Mouse (Mus musculus) cerebellum, postnatal 36 days (tissue): ENCODE data around the gene Psmb5.

ENCODE experiments used
- DNase-seq, 2 experiments: peaks; one replicate each; pipeline ENCODE4 v3.0.0; 2021 to 2022; ENCODE audit warnings: mixed read lengths in 2 of 2

Gene Psmb5

DNA sequence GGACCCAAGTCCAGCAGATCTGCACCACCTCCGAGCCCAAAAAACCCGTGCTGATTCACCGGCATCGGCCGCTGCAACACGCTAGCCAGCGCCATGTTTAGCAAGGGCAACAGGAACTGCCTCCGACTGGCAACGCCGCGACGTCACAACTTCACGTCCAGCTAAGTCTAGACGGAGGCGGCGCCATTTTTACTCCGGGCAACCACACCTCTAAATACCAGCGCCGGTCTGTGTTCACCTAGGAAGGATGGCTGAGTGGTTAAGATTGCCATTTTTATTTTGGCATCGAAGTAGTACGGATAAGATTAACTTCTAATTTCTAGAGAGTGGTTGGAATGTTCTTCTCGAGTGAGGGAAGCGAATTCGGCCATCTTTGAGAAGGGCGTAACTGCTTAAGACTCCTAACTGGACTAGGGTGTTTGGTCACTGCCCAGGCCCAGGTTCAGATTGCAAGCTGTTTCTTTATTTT is at the start of gene Psmb5:
Gene Psmb5 (minus strand): TSS at position 126 of the 469 bp plus-strand sequence.
- DNase-seq: peak; percentile 85 to 91

DNA sequence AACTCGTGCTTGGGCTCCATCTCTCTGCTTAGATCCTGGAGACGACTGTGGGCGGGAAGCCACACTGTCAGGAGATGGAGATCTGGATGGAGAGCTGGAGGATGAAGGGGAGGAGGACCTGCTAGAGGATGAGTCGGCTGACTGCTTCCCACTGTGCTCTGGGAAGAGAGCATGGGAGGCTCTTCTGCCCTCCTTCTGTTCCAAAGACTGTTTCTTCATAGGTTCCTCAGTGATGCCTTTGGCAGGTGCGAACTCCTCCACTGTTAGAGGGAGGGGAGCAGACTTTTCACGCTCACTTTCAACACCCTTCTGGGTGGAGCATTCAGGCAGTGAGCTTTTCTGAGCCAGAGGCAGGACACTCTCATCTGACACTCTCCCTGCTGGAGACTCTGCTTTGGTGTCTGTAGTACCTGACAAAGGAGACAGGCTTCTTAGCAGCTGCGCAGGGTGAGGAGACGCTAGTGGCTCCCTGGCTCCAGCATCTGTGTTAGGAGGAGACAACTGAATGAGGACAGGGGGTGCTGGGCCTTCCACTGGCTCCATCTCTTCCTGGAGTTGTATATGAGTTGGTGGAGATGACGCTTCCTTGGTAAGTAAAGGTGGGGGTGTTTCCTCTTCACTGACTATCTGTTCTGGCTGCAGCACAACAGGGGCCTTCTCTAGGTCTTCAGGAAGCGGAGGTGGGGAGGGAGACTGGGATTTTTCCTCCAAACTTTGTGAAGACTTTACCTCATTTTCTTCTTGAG is 46.8 kb upstream of the Psmb5 start:
- DNase-seq: no peak

- DNase-seq: no peak
These were observed 42.2 kb upstream of the Psmb5 start for GRCm38 (mm10) chr14:54660009-54660408.

DNA sequence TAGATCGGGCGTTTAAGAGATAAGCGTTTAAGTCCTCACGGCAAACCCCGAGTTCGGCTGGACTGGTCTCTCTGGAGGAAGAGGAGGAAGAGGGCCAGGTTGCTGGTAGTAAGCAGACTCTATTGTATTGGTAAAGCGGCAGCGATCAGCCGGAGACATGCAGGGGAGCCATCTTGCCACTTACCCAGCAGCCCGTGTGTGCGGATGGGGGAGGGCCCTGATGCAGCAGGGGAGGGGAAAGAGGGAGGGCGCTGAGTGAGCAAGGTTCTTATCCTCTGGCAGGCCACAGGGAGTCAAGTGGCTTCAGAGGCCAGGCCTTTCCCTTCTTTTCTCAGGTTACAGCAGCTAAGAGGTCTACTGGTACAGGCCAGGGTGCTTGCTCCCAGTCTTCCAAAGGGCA is 35.7 kb upstream of the Psmb5 start:
- peak; percentile 80 to 81 for DNase-seq

GRCm38 (mm10) chr14:54652787-54653186 is 35.0 kb upstream of the Psmb5 start:
- DNase-seq: no peak

- DNase-seq: no peak
These were observed 33.7 kb upstream of the Psmb5 start for GRCm38 (mm10) chr14:54651556-54651955.

GRCm38 (mm10) chr14:54650621-54651454 is 33.0 kb upstream of the Psmb5 start:
- DNase-seq: peak; percentile 83 to 86

DNA sequence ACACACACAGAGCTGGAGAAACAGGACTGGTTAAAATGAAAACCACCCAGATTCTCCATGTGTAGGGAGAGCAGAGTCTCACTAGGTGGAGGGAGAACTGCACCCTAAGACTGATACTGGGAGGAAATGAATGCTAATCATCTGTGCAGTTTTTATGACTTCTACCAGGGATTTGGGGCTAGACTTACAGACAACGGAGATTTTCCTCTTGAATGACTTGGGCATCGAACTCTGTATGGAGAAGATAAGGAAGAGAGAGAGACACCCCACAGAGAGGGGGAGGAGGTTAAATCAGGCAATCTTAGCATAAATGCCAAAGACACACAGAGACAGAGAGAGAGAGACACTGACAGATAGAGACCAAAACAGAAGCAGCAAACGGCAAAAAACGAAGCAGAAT is 30.1 kb upstream of the Psmb5 start:
- no peak for DNase-seq

GRCm38 (mm10) chr14:54646898-54647636 is 29.2 kb upstream of the Psmb5 start:
- no peak for DNase-seq

GRCm38 (mm10) chr14:54646455-54646854 is 28.6 kb upstream of the Psmb5 start:
- no peak for DNase-seq

DNA sequence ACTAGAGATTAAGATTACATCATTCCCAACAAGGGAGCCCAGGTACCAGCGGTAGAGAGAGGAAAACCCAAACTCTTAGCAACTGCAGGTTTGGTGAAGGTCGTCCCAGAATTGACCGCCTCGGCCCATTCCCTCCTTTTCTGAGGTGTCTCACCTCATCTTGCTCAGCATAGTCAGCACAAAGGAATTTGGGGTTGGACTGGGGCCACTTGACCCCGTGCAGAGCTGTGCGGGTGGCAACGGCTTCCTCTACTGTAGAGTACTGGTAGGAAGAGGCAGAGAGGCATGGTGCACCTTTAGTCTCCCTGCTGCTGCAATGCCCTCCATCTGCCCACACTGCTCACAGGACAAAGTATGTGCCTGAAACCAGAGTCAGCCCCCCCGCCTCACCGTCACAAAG is 26.5 kb upstream of the Psmb5 start:
- DNase-seq: no peak

DNA sequence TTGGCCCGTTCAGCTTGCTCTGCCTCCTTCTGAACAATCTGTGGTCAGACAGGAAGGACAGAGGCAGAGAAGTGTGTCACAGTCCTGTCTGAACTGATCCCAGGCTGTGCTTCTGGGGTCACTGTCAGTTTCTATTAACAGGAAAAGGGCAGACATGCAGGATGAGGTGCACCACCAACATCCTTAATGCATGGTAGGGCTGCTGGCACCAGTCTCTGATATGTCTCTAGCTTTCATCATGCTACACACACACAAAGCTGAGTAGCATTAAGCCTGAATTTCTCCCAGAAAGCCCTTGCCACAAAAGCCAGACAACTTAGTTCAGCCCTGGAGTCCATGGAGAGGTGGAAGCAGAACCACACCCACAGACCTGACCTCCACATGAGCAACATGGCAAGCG is 25.2 kb upstream of the Psmb5 start:
- no peak for DNase-seq

DNA sequence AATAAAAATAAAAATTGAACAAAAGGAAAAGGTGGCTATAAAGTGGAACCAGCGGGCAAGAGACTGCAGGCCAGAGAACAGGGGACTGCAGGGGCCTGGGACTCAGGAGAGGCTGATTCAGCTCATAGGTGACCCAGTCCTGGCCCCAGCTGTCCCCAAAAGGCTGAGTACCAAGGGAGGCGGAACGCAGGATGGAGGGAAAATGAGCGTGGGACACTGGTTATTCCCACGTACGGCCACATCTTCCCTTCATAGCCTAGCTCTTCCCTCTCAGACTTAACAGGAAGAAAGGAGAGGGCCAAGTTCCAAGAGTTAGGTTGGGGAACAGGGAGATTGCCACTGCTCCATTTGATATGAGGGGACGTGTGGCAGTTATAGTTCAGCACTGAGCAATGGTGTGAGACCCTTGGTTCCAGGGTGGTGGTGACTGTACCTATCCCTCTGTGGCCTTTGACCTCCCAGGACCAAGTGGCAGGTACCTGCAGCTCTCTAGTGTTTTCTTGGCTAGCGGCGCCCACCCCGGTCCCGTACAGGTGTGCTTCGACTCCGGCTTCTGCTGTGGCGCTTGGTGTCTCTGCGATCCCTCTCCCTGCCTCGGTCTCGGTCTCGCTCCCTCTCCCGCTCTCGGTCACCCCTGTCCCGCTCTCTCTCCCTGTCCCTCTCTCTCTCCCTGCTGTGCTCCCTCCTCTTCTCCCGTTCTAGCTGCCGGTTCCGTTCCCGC is 24.6 kb upstream of the Psmb5 start:
- DNase-seq: peak in 1 of 2 experiments; percentile 17

DNA sequence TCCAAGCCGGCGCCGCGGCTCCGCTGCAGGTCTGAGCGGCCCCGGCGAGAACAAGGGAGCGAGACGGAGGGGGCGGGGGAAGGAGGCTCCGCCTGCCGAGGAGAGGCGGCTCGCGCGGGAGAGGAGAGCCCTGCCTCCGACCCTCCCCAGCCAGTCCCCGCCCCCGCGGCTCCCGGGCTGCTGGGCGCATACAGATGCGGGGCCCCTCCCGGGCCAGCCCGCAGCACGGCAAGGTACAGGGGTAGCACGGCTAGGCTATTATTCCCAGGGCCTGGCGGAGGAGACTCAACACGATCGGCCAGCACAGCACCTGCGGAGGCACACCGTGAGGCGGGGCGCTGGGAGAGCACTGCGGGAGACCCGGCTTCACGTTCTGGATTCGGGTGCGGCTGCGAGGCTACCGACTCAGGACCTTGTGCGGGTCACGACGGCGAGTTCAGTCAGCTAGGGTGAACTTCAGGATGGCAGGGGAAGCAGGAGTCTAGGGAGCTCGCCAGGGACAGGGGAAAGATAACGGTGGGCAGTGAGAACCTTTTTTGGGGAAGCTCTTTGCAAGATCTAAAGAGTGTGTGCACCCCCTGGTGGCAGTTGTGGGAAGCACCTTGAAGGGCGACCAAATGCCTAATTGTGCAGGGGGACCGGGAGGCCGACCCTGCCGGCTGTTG is 23.6 kb upstream of the Psmb5 start, which contains the start of gene Cdh24:
Gene Cdh24 (minus strand): TSS at position 60 of the 665 bp plus-strand sequence.
- peak; percentile 85 to 87 for DNase-seq

DNA sequence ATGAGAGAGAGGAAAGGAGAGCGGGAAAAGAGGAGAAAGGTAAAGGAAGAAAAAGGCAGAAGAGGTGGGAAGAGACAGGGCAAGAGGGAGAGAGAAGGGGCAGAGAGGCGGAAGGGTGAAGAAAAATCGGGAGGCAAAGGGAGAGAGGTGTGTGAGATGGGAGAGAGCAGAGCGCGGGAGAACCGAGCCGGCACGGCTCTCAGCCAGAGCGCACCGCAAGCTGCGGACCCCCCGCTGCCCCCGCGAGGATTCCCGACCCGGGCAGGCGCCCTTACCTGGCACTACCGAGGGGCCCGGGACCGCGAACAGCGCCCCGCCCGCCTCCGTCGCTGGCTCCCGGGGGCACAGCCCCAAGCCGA is 23.1 kb upstream of the Psmb5 start, which contains the start of gene Gm17606:
Gene Gm17606 (plus strand): TSS at position 7 of the 359 bp plus-strand sequence.
- DNase-seq: no peak

DNA sequence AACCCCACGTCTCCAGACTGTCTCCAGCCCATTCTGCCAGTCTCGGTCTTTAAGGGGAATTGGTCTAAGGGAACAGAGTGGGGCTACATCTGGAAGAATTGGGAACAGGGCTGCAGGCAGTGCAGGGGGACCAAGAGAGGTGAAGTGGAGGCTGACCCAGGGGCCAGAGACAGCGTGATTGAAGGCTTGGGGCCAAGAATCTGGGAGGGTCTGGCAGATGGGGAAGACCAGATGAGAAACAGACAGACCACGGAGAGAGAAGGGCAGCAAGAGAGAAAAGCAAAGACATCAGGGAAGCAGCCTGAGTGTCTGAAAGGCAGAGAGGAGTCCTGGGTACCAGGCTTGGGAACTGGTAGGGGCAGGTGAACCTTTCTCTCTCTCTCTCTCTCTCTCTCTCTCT is 22.3 kb upstream of the Psmb5 start:
- DNase-seq: no peak

GRCm38 (mm10) chr14:54638210-54638609 is 20.4 kb upstream of the Psmb5 start:
- DNase-seq: peak in 1 of 2 experiments; percentile 8

DNA sequence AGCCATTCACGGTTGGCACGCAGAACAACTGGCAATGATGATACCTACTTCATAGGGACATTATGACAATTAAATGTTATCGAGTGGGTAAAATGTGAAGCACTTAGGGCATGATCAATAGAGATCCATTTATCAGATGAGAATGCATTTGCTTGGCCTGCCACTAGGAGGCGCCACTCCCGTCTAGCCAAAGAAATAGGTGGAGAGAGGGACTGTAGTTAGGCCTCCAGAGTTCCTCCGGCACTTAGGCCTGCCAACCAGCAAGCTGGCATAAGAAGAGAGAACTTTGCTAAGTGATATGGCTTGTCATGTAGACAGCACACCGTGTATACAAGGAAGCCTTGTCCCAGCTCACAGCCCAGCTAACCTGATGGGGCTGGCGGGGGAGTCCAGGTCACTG is 19.1 kb upstream of the Psmb5 start:
- peak; percentile 56 to 57 for DNase-seq

DNA sequence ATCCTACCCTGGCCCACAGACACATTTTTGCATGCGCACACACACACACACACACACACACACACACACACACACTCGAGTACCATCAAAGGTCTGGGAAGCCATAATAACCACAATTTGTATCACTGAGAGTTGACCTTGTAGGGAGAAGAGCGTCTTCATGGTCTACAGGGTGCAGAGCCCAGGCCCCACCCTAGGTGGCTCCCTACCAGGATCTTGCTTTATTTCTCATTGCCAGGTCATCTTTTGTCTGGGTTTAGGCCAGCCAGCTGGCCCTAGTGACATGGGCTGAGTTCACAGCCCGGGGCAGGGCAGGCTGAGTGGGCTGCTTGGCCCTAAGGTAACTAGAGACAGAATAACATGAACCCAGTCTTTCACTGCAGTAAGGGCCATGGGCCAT is 16.4 kb upstream of the Psmb5 start:
- DNase-seq: no peak

GRCm38 (mm10) chr14:54632252-54632651 is 14.4 kb upstream of the Psmb5 start:
- no peak for DNase-seq

- DNase-seq: no peak
These were observed 13.4 kb upstream of the Psmb5 start for GRCm38 (mm10) chr14:54631240-54631599.
